Mouse (Mus musculus): Measurements from ENCODE around the gene Slc22a4. TPM values are rescaled to one million over a fixed set of nuclear protein-coding genes. Genes with fewer than 3 reads are reported as not detected.
"Not testable (repeated sequence)": the region's sequence is repeated elsewhere in the genome, so short reads cannot be mapped to it uniquely, and the experiment has no call there.

Gene Slc22a4
- polyA plus RNA-seq, 1 experiment from 2014 or later, result 1.6 TPM

GRCm38 (mm10) chr11:54002147-54002760 is 25.6 kb downstream of the Slc22a4 start:
- no peak overlapping the region for H3K9ac ChIP-seq
- no peak for ATAC-seq (ENCODE audit: low FRiP score)
- no peaks in the 10 kb centered on the region for H3K36me3 ChIP-seq (replicated peaks)
- WGBS, result 4% methylated on average over 5 of the region's 5 CpGs
- no peak overlapping the region for H3K27ac ChIP-seq
- H3K9me3 ChIP-seq, result no peaks in the 10 kb centered on the region
- no peaks in the 10 kb centered on the region for H3K27me3 ChIP-seq
- H3K4me1 ChIP-seq, result peaks cover 6% of the 10 kb centered on the region; the same call in 1 of the 2 replicates
- H3K4me3 ChIP-seq (replicated peaks), result no peak overlapping the region
- no peak overlapping the region; the same call in 1 of the 2 replicates for H3K4me2 ChIP-seq

GRCm38 (mm10) chr11:53997661-53998060 is 30.2 kb downstream of the Slc22a4 start:
- no peak overlapping the region for H3K9ac ChIP-seq
- no peak overlapping the region for H3K4me2 ChIP-seq
- no peak for ATAC-seq (ENCODE audit: low FRiP score)
- H3K4me1 ChIP-seq, result peaks cover 6% of the 10 kb centered on the region; the same call in 1 of the 2 replicates
- H3K4me3 ChIP-seq (replicated peaks), result no peak overlapping the region
- 76% methylated on average over 2 of the region's 2 CpGs for WGBS
- no peak overlapping the region for H3K27ac ChIP-seq
- no peaks in the 10 kb centered on the region for H3K36me3 ChIP-seq (replicated peaks)
- H3K9me3 ChIP-seq, result no peaks in the 10 kb centered on the region
- no peaks in the 10 kb centered on the region for H3K27me3 ChIP-seq

- ATAC-seq (ENCODE audit: low FRiP score), result no peak
- H3K4me3 ChIP-seq (replicated peaks), result no peak overlapping the region
- no peaks in the 10 kb centered on the region for H3K4me1 ChIP-seq
- H3K4me2 ChIP-seq, result no peak overlapping the region
- 93% methylated on average over 4 of the region's 4 CpGs for WGBS
- H3K36me3 ChIP-seq (replicated peaks), result no peaks in the 10 kb centered on the region
- no peaks in the 10 kb centered on the region for H3K9me3 ChIP-seq
- no peak overlapping the region for H3K9ac ChIP-seq
- no peaks in the 10 kb centered on the region for H3K27me3 ChIP-seq
- no peak overlapping the region for H3K27ac ChIP-seq
Measured at GRCm38 (mm10) chr11:53992264-53992663, 35.6 kb downstream of the Slc22a4 start.

- WGBS, result 60% methylated on average over 1 of the region's 1 CpGs
- H3K27me3 ChIP-seq, result no peaks in the 10 kb centered on the region
- H3K36me3 ChIP-seq (replicated peaks), result no peaks in the 10 kb centered on the region
Measured at GRCm38 (mm10) chr11:53989232-53989631, 38.7 kb downstream of the Slc22a4 start.

GRCm38 (mm10) chr11:53988081-53988480 is 39.8 kb downstream of the Slc22a4 start:
- no peaks in the 10 kb centered on the region for H3K27me3 ChIP-seq
- no peak overlapping the region for H3K9ac ChIP-seq
- H3K4me1 ChIP-seq, result no peaks in the 10 kb centered on the region
- WGBS, result 74% methylated on average over 4 of the region's 4 CpGs
- H3K4me2 ChIP-seq, result no peak overlapping the region
- H3K36me3 ChIP-seq (replicated peaks), result no peaks in the 10 kb centered on the region
- no peaks in the 10 kb centered on the region for H3K9me3 ChIP-seq
- H3K4me3 ChIP-seq (replicated peaks), result no peak overlapping the region
- no peak overlapping the region for H3K27ac ChIP-seq
- no peak for ATAC-seq (ENCODE audit: low FRiP score)

More at GRCm38 (mm10) chr11:53989232-53989631, 38.7 kb downstream of the Slc22a4 start:
- no peaks in the 10 kb centered on the region for H3K4me1 ChIP-seq
- H3K9me3 ChIP-seq, result no peaks in the 10 kb centered on the region
- ATAC-seq (ENCODE audit: low FRiP score), result no peak
- no peak overlapping the region for H3K9ac ChIP-seq
- H3K4me3 ChIP-seq (replicated peaks), result no peak overlapping the region
- H3K27ac ChIP-seq, result no peak overlapping the region
- no peak overlapping the region for H3K4me2 ChIP-seq

- H3K27ac ChIP-seq, result no peak overlapping the region
- ATAC-seq (ENCODE audit: low FRiP score), result no peak
- H3K36me3 ChIP-seq (replicated peaks), result no peaks in the 10 kb centered on the region
- no peak overlapping the region for H3K9ac ChIP-seq
- H3K4me1 ChIP-seq, result no peaks in the 10 kb centered on the region
- H3K4me3 ChIP-seq (replicated peaks), result no peak overlapping the region
- peaks cover 16% of the 10 kb centered on the region for H3K27me3 ChIP-seq
- 91% methylated on average over 4 of the region's 4 CpGs for WGBS
- H3K4me2 ChIP-seq, result no peak overlapping the region
- H3K9me3 ChIP-seq, result no peaks in the 10 kb centered on the region
Measured at GRCm38 (mm10) chr11:53981396-53981795, 46.5 kb downstream of the Slc22a4 start.

- 2% methylated on average over 73 of the region's 73 CpGs for WGBS
Measured at GRCm38 (mm10) chr11:53979788-53980621, 47.9 kb downstream of the Slc22a4 start, which contains the start of gene Slc22a21. Slc22a21 (minus strand) TSS chr11:53980332.

GRCm38 (mm10) chr11:53979456-53979787 is 48.5 kb downstream of the Slc22a4 start:
- H3K27ac ChIP-seq; H3K9me3 ChIP-seq; H3K36me3 ChIP-seq (replicated peaks); H3K4me1 ChIP-seq: not testable (repeated sequence)
- under 1% methylated on average over 23 of the region's 23 CpGs for whole genome bisulfite sequencing
- Histone ChIP-seq H3K4me3 (replicated peaks) (peak overlapping the region; percentile 60), H3K4me2 (peak overlapping the region; percentile 94), H3K27me3 (peaks cover 16% of the 10 kb centered on the region), H3K9ac (peak overlapping the region; percentile 58)
- ATAC-seq (ENCODE audit: low FRiP score), result peak; percentile 30; the same call in 1 of the 2 replicates

More at GRCm38 (mm10) chr11:53979788-53980621, 47.9 kb downstream of the Slc22a4 start, which contains the start of gene Slc22a21:
- Histone ChIP-seq H3K4me2 (peak within 1 kb of the TSS; percentile 94), H3K27ac (no peak within 1 kb of the TSS), H3K36me3 (replicated peaks) (no peaks in the 10 kb centered on the region), H3K9me3 (no peaks in the 10 kb centered on the region), H3K9ac (peak within 1 kb of the TSS; percentile 58), H3K27me3 (peaks cover 16% of the 10 kb centered on the region), H3K4me1 (no peaks in the 10 kb centered on the region), H3K4me3 (replicated peaks) (peak within 1 kb of the TSS; percentile 60)
- peak; percentile 91 for ATAC-seq (ENCODE audit: low FRiP score)

GRCm38 (mm10) chr11:53977672-53978071 is 50.2 kb downstream of the Slc22a4 start:
- no peak for ATAC-seq (ENCODE audit: low FRiP score)

GRCm38 (mm10) chr11:53975559-53975958 is 52.3 kb downstream of the Slc22a4 start:
- H3K9me3 ChIP-seq, result no peaks in the 10 kb centered on the region
- ATAC-seq (ENCODE audit: low FRiP score), result no peak
- H3K4me1 ChIP-seq, result no peaks in the 10 kb centered on the region
- H3K27me3 ChIP-seq, result peaks cover 16% of the 10 kb centered on the region
- no peak overlapping the region for H3K4me3 ChIP-seq (replicated peaks)
- no peak overlapping the region for H3K4me2 ChIP-seq
- no peak overlapping the region for H3K27ac ChIP-seq
- H3K36me3 ChIP-seq (replicated peaks), result no peaks in the 10 kb centered on the region
- no peak overlapping the region for H3K9ac ChIP-seq

More at GRCm38 (mm10) chr11:53977672-53978071, 50.2 kb downstream of the Slc22a4 start:
- Histone ChIP-seq H3K27me3 (peaks cover 16% of the 10 kb centered on the region), H3K4me2 (no peak overlapping the region), H3K9me3 (no peaks in the 10 kb centered on the region), H3K27ac (no peak overlapping the region), H3K9ac (no peak overlapping the region), H3K4me3 (replicated peaks) (no peak overlapping the region), H3K4me1 (no peaks in the 10 kb centered on the region), H3K36me3 (replicated peaks) (no peaks in the 10 kb centered on the region)
- 81% methylated on average over 3 of the region's 3 CpGs for WGBS

- WGBS, result 47% methylated on average over 3 of the region's 3 CpGs
- H3K4me3 ChIP-seq (replicated peaks), result no peak overlapping the region
- no peaks in the 10 kb centered on the region for H3K9me3 ChIP-seq
- H3K27ac ChIP-seq, result no peak overlapping the region
- no peak overlapping the region for H3K4me2 ChIP-seq
- no peak for ATAC-seq (ENCODE audit: low FRiP score)
- no peaks in the 10 kb centered on the region for H3K4me1 ChIP-seq
- no peak overlapping the region for H3K9ac ChIP-seq
- H3K27me3 ChIP-seq, result no peaks in the 10 kb centered on the region
- no peaks in the 10 kb centered on the region for H3K36me3 ChIP-seq (replicated peaks)
Measured at GRCm38 (mm10) chr11:53958984-53959383, 68.9 kb downstream of the Slc22a4 start.

- H3K4me3 ChIP-seq (replicated peaks); H3K27ac ChIP-seq; ATAC-seq (ENCODE audit: low FRiP score); H3K27me3 ChIP-seq; H3K9ac ChIP-seq; H3K9me3 ChIP-seq; H3K4me1 ChIP-seq; H3K36me3 ChIP-seq (replicated peaks); H3K4me2 ChIP-seq: not testable (repeated sequence)
- WGBS, result 32% methylated on average over 4 of the region's 4 CpGs
Measured at GRCm38 (mm10) chr11:53958176-53958575, 69.7 kb downstream of the Slc22a4 start.

All from forebrain, embryonic 12.5 days (tissue).